Mouse (Mus musculus) megakaryocyte, embryonic 14.5 days (primary cell): ENCODE measurements around the gene Sh3kbp1.

Experiments
- FLI1 ChIP-seq: IDR thresholded peaks from 2 replicates; pipeline ENCODE4 v1.6.1; 2012; ENCODE audit warnings: low read length, inconsistent platforms, mixed read lengths
- GATA1 ChIP-seq: IDR thresholded peaks from 3 replicates; pipeline ENCODE4 v1.6.1; 2012; ENCODE audit warnings: mixed read lengths, low read length, inconsistent platforms, borderline replicate concordance

DNA sequence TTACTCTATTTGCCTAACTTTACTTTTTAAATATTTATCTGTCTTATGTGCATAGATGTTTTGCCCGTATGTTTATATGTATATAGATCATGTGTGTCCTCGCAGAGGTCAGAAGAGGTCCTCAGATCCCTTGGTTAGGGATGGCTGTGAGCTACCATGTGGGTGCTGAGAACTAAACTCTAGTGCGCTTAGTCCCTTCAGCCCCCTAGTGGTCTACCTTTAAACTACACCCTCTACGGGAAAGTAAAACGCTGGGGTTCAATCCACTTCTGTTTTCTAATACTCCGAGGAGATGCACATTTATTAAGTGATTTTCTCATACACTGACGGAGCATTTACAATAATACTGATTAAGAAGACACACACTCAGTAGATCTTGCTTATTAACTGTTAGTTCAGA is 44.3 kb downstream of the Sh3kbp1 start:
- no peak for TF ChIP-seq GATA1
- TF ChIP-seq FLI1: no peak
